Mouse (Mus musculus): ENCODE data around the gene Tmem86a.

- TF ChIP-seq EP300 (IDR thresholded peaks at IDR 0.05; ENCODE audit: insufficient read depth, low read depth, low read length) (no peak), CTCF (IDR thresholded peaks at IDR 0.05) (no peak)
Observed at GRCm38 (mm10) chr7:47100615-47101014, 50.2 kb downstream of the Tmem86a start.

Measured in heart, adult 2 months (tissue).